Mouse (Mus musculus): Measurements from ENCODE around the gene Rasgrf2.

GRCm38 (mm10) chr13:91877996-91878395 lies 253.5 kb downstream of the Rasgrf2 start:
- no peak for TF ChIP-seq CTCF (IDR thresholded peaks at IDR 0.05; ENCODE audit: low read depth, low read length)
- TF ChIP-seq POLR2A (IDR thresholded peaks at IDR 0.05; ENCODE audit: borderline replicate concordance, low read depth, low read length): no peak
